Mouse (Mus musculus) C2C12 (cell line): ENCODE results near the gene Foxc2. TPM values are rescaled to one million over a fixed set of nuclear protein-coding genes. Genes with fewer than 3 reads are reported as not detected.

Source experiments
- microRNA-seq: library from miRNA; unstranded; fragments of <30 nt; microRNA quantifications from one replicate; pipeline ENCODE4, GENCODE M21; 2019; ENCODE audit warnings: borderline microRNAs expressed
- polyA plus RNA-seq: library from polyadenylated mRNA; unstranded; fragments of >200 nt; fragmentation: generic; extraction: Trizol; gene quantifications from one replicate; pipeline ENCODE4 v1.2.1, GENCODE M21; 2012; ENCODE audit warnings: missing spikeins

The Foxc2 gene
- polyA plus RNA-seq, 1 experiment = 22.9 TPM

Small RNA genes within 50 kb of the gene (microRNA-seq; reads per million reads assigned to microRNA genes)
- gene Gm27530 = not detected

Other genes with a start within 250 kb of the Foxc2 start
- 0.04 TPM for gene Foxf1, start 31.8 kb upstream of the Foxc2 start, polyA plus RNA-seq
- gene Mthfsd, start 7.8 kb upstream of the Foxc2 start, polyA plus RNA-seq = 22.7 TPM
- 6.1 TPM for gene Foxl1, start 11.8 kb downstream of the Foxc2 start, polyA plus RNA-seq